9 mouse cellular contexts compared by ENCODE assay signal in genomic region chr3:22090431-22091265, GRCm38 (mm10). TPM values are rescaled to one million over a fixed set of nuclear protein-coding genes. Genes with fewer than 3 reads are reported as not detected.
DNase-seq lines count a peak whose midpoint lies in the region; ATAC-seq lines count a peak whose summit lies in the region.
"Had no signal": no experiment of that assay in that cellular context is flagged by ENCODE, and none has a peak within 500 bp of the region (broad histone marks: within the 10 kb centered on the region; RNA-seq: fewer than 3 reads in every experiment).

No protein-coding gene starts in this region.

- no peak overlapping the region for H3K4me3 ChIP-seq in liver, embryonic 12.5 days
- H3K4me3 ChIP-seq in liver, embryonic 11.5 days (ENCODE audit: low read depth, low read length) = no peak overlapping the region
- H3K4me3 ChIP-seq in stomach, embryonic 16.5 days (replicated peaks; ENCODE audit: low read length) = no peak overlapping the region

- WGBS in liver, embryonic 12.5 days (ENCODE audit: insufficient replicate concordance) = 67% methylated on average over 8 of the region's 8 CpGs
- WGBS in liver, embryonic 11.5 days = 70% methylated on average over 8 of the region's 8 CpGs
- 54% methylated on average over 8 of the region's 8 CpGs for WGBS in stomach, embryonic 16.5 days

- H3K9me3 ChIP-seq in liver, embryonic 12.5 days (replicated peaks) = no peaks in the 10 kb centered on the region
- H3K9me3 ChIP-seq in liver, embryonic 11.5 days (ENCODE audit: control insufficient read depth, low read length) = no peaks in the 10 kb centered on the region
- H3K9me3 ChIP-seq in stomach, embryonic 16.5 days (replicated peaks; ENCODE audit: control insufficient read depth, low read length) = no peaks in the 10 kb centered on the region

- no peak overlapping the region for H3K4me2 ChIP-seq in liver, embryonic 12.5 days
- no peak overlapping the region for H3K4me2 ChIP-seq in liver, embryonic 11.5 days
- H3K4me2 ChIP-seq in stomach, embryonic 16.5 days (ENCODE audit: low read depth, low read length) = 0 out of 2 replicates have a peak overlapping the region, but pooled peaks have one; percentile 6

- 0 out of 2 replicates have a peak overlapping the region, but pooled peaks have one; percentile 5 for H3K27ac ChIP-seq in liver, embryonic 12.5 days
- no peak overlapping the region; the same call in 1 of the 2 replicates for H3K27ac ChIP-seq in liver, embryonic 11.5 days (ENCODE audit: low read depth, low read length)
- peak overlapping the region; percentile 69 for H3K27ac ChIP-seq in stomach, embryonic 16.5 days (ENCODE audit: low read length)

- peaks cover 37% of the 10 kb centered on the region for H3K4me1 ChIP-seq in liver, embryonic 12.5 days
- peaks cover 22% of the 10 kb centered on the region for H3K4me1 ChIP-seq in liver, embryonic 11.5 days (replicated peaks; ENCODE audit: control insufficient read depth, insufficient read depth, low read length)
- peaks cover 20% of the 10 kb centered on the region for H3K4me1 ChIP-seq in stomach, embryonic 16.5 days (ENCODE audit: control insufficient read depth, insufficient read depth, low read length)

- ATAC-seq in liver, embryonic 12.5 days = no peak
- no peak for ATAC-seq in liver, embryonic 11.5 days (replicated peaks; ENCODE audit: low FRiP score)
- peak; percentile 60 for ATAC-seq in granulocyte monocyte progenitor cell, adult 5-6 weeks (replicated peaks; ENCODE audit: poor library complexity, severe bottlenecking)
- peak; percentile 49 for ATAC-seq in stomach, embryonic 16.5 days (ENCODE audit: insufficient read depth, low FRiP score)
- ATAC-seq: hindbrain, embryonic 16.5 days had no signal

- no peak overlapping the region for H3K9ac ChIP-seq in liver, embryonic 12.5 days
- H3K9ac ChIP-seq in liver, embryonic 11.5 days (ENCODE audit: low read depth, low read length) = no peak overlapping the region
- H3K9ac ChIP-seq in stomach, embryonic 16.5 days (ENCODE audit: low read length) = no peak overlapping the region

- 0 out of 2 replicates have a peak, but pooled peaks cover 9% of the 10 kb centered on the region for H3K36me3 ChIP-seq in liver, embryonic 12.5 days
- H3K36me3 ChIP-seq in liver, embryonic 11.5 days (ENCODE audit: control insufficient read depth, insufficient read depth, low read length) = no peaks in the 10 kb centered on the region
- no peaks in the 10 kb centered on the region for H3K36me3 ChIP-seq in stomach, embryonic 16.5 days (ENCODE audit: control insufficient read depth, insufficient read depth, low read length)

- no peaks in the 10 kb centered on the region for H3K27me3 ChIP-seq in liver, embryonic 12.5 days (replicated peaks)
- H3K27me3 ChIP-seq in liver, embryonic 11.5 days (replicated peaks; ENCODE audit: control insufficient read depth, insufficient read depth, low read length) = no peaks in the 10 kb centered on the region
- no peaks in the 10 kb centered on the region for H3K27me3 ChIP-seq in stomach, embryonic 16.5 days (ENCODE audit: control insufficient read depth, insufficient read depth, low read length)

- DNase-seq in liver, embryonic 11.5 days (ENCODE audit: low spot score) = no peak
- peak; percentile 80 to 85 for DNase-seq in kidney, postnatal 25 days
- no peak for DNase-seq in embryo, embryonic 11 days
- no peak for DNase-seq in embryo, embryonic 10.5 days (ENCODE audit: low spot score)
- no peak for DNase-seq in layer of hippocampus, adult 9-10 months (ENCODE audit: low spot score)

RNA-seq across cellular contexts. Expression of gene Tbl1xr1, which starts 14.2 kb away (rescaled TPM):
- 12.0 and 12.2 TPM in 2 replicates for polyA plus RNA-seq in liver, embryonic 12.5 days (2016; fragmentation: Nextera tagmentation; extraction: Ambion mirVana)
- 19.6 and 21.2 TPM in 2 replicates for polyA plus RNA-seq in liver, embryonic 11.5 days (2014; fragmentation: Nextera tagmentation; extraction: Ambion mirVana)
- total RNA-seq in granulocyte monocyte progenitor cell, adult 5-6 weeks (2014; fragmentation: Nextera tagmentation) = 78.0 and 98.0 TPM in 2 replicates
- 71.4 and 89.8 TPM in 2 replicates for total RNA-seq in granulocyte monocyte progenitor cell, adult 5-6 weeks (2017)
- polyA plus RNA-seq in stomach, embryonic 16.5 days (2015; fragmentation: Nextera tagmentation; extraction: Ambion mirVana) = 18.5 and 23.5 TPM in 2 replicates

Comparison
In these comparisons a context has a peak if more than half of its experiments do, and no peak if none do; other contexts are left out.
1. ATAC-seq: peak in granulocyte monocyte progenitor cell, adult 5-6 weeks (single experiment) and stomach, embryonic 16.5 days (single experiment); none in liver, embryonic 12.5 days (single experiment) and liver, embryonic 11.5 days (single experiment).
2. DNase-seq: peak in kidney, postnatal 25 days (2 of 2); none in liver, embryonic 11.5 days (single experiment), embryo, embryonic 11 days (single experiment), embryo, embryonic 10.5 days (single experiment) and layer of hippocampus, adult 9-10 months (single experiment).